Mouse (Mus musculus) midbrain, postnatal 0 days (tissue): ENCODE data around the gene Smpd2. TPM values are rescaled to one million over a fixed set of nuclear protein-coding genes. Genes with fewer than 3 reads are reported as not detected.

ENCODE experiments used
- ATAC-seq: fragments of 200-750 bp; cut with Nextera tagmentation; 2 replicates; pipeline ENCODE4 v1.8.0; 2017; ENCODE audit warnings: moderate number of reproducible peaks, mild to moderate bottlenecking, moderate TSS enrichment, moderate library complexity; ENCODE audit not compliant: low FRiP score
- DNase-seq: peaks from one replicate; pipeline ENCODE4 v3.0.0-alpha.2; 2015; ENCODE audit warnings: low spot score
- H3K27ac ChIP-seq: fragments of 300-500 bp; sonication (generic); 2 replicates; pipeline ENCODE4 v1.5.1; 2014; ENCODE audit warnings: low read depth, mild to moderate bottlenecking, low read length, mixed read lengths
- H3K27me3 ChIP-seq: fragments of 300-500 bp; sonication (generic); 2 replicates; pipeline ENCODE4 v1.6.1; 2014; ENCODE audit warnings: low read length, control low read depth, mixed read lengths; ENCODE audit not compliant: insufficient read depth
- H3K36me3 ChIP-seq: fragments of 300-500 bp; sonication (generic); 2 replicates; pipeline ENCODE4 v1.6.1; 2014; ENCODE audit warnings: low read length, control low read depth, mixed read lengths; ENCODE audit not compliant: insufficient read depth
- H3K4me1 ChIP-seq: fragments of 300-500 bp; sonication (generic); 2 replicates; pipeline ENCODE4 v1.6.1; 2014; ENCODE audit warnings: mild to moderate bottlenecking, control low read depth, antibody characterized with exemption, low read length, mixed read lengths; ENCODE audit not compliant: insufficient read depth
- H3K4me2 ChIP-seq: fragments of 300-500 bp; sonication (generic); 2 replicates; pipeline ENCODE4 v1.6.1; 2014; ENCODE audit warnings: low read depth, mild to moderate bottlenecking, low read length, mixed read lengths; ENCODE audit not compliant: poor library complexity, severe bottlenecking
- H3K4me3 ChIP-seq: fragments of 300-500 bp; sonication (generic); 2 replicates; pipeline ENCODE4 v1.5.1; 2014; ENCODE audit warnings: low read depth, mild to moderate bottlenecking, low read length, moderate library complexity
- H3K9ac ChIP-seq: fragments of 300-500 bp; sonication (generic); replicated peaks from 2 replicates; pipeline ENCODE4 v1.6.1; 2014; ENCODE audit warnings: mild to moderate bottlenecking, low read length, moderate library complexity, mixed read lengths; ENCODE audit not compliant: poor library complexity, severe bottlenecking
- H3K9me3 ChIP-seq: fragments of 300-500 bp; sonication (generic); 2 replicates; pipeline ENCODE4 v1.6.1; 2016; ENCODE audit warnings: low read length, control low read depth
- CTCF ChIP-seq: IDR thresholded peaks from 2 replicates; pipeline ENCODE4 v1.5.1; 2016; ENCODE audit warnings: antibody characterized with exemption, mild to moderate bottlenecking
- WGBS: fragments of 180-500 bp; shearing (Covaris S2); extraction: QIAGEN DNeasy Blood & Tissue Kit; methylation state at CpG from one replicate; pipeline ENCODE4 v1.1.7; 2014; 5-methylcytosine and 5-hydroxymethylcytosine counted together
- polyA plus RNA-seq: library from polyadenylated mRNA; unstranded; fragments of >200 nt; fragmentation: Nextera tagmentation; extraction: Ambion mirVana; gene quantifications from 2 replicates; pipeline ENCODE4 v1.2.1, GENCODE M21; 2015
- total RNA-seq: library from RNA; depleted of rRNA; stranded (reverse); fragments of >200 nt; gene quantifications from 2 replicates; pipeline ENCODE4 v1.2.3, GENCODE M21; 2014

Smpd2 gene
- total and polyA plus RNA-seq, 2 experiments from 2014 or later = 36.9 to 44.0 TPM

GRCm38 (mm10) chr10:41485778-41486177, 4.4 kb downstream of the Smpd2 start:
- Histone ChIP-seq H3K4me3 (no peak overlapping the region), H3K27ac (no peak overlapping the region), H3K9me3 (no peaks in the 10 kb centered on the region), H3K4me1 (no peaks in the 10 kb centered on the region; the same call in none of the 2 replicates), H3K27me3 (no peaks in the 10 kb centered on the region), H3K4me2 (no peak overlapping the region), H3K36me3 (peaks cover 19% of the 10 kb centered on the region; the same call in 1 of the 2 replicates), H3K9ac (no peak overlapping the region)
- TF ChIP-seq CTCF = no peak
- no peak for DNase-seq
- ATAC-seq = no peak
- WGBS = 91% methylated on average over 16 of the region's 16 CpGs

GRCm38 (mm10) chr10:41482446-41482845, 7.7 kb downstream of the Smpd2 start:
- DNase-seq = peak; percentile 41
- no peak for TF ChIP-seq CTCF
- H3K36me3 ChIP-seq = peaks cover 19% of the 10 kb centered on the region; the same call in 1 of the 2 replicates
- 82% methylated on average over 7 of the region's 7 CpGs for WGBS
- H3K9ac ChIP-seq = no peak overlapping the region
- no peak overlapping the region for H3K4me3 ChIP-seq
- no peaks in the 10 kb centered on the region for H3K9me3 ChIP-seq
- no peak overlapping the region for H3K27ac ChIP-seq
- no peaks in the 10 kb centered on the region for H3K27me3 ChIP-seq
- H3K4me1 ChIP-seq = no peaks in the 10 kb centered on the region
- no peak overlapping the region for H3K4me2 ChIP-seq
- ATAC-seq = no peak

- H3K36me3 ChIP-seq = peaks cover 13% of the 10 kb centered on the region; the same call in 1 of the 2 replicates
- H3K4me1 ChIP-seq = no peaks in the 10 kb centered on the region
- no peaks in the 10 kb centered on the region for H3K27me3 ChIP-seq
- ATAC-seq (no peak), DNase-seq (no peak)
- H3K9me3 ChIP-seq = no peaks in the 10 kb centered on the region
- no peak overlapping the region for H3K27ac ChIP-seq
- H3K4me2 ChIP-seq = no peak overlapping the region
- H3K9ac ChIP-seq = no peak overlapping the region
- WGBS = 76% methylated on average over 33 of the region's 33 CpGs
- TF ChIP-seq CTCF = no peak
- H3K4me3 ChIP-seq = no peak overlapping the region
Observed at GRCm38 (mm10) chr10:41480938-41481880, 9.0 kb downstream of the Smpd2 start.

- H3K4me1 ChIP-seq = no peaks in the 10 kb centered on the region
- H3K9ac ChIP-seq = no peak overlapping the region
- ATAC-seq (no peak), DNase-seq (no peak)
- no peak overlapping the region for H3K4me3 ChIP-seq
- peaks cover 6% of the 10 kb centered on the region; the same call in 1 of the 2 replicates for H3K36me3 ChIP-seq
- no peak overlapping the region for H3K27ac ChIP-seq
- no peak for TF ChIP-seq CTCF
- WGBS = 97% methylated on average over 3 of the region's 3 CpGs
- no peaks in the 10 kb centered on the region for H3K27me3 ChIP-seq
- no peaks in the 10 kb centered on the region for H3K9me3 ChIP-seq
- no peak overlapping the region for H3K4me2 ChIP-seq
Observed at GRCm38 (mm10) chr10:41479961-41480360, 10.2 kb downstream of the Smpd2 start.

GRCm38 (mm10) chr10:41477278-41478181, 12.6 kb downstream of the Smpd2 start:
- peak overlapping the region; percentile 48 for H3K4me3 ChIP-seq
- no peaks in the 10 kb centered on the region for H3K36me3 ChIP-seq
- no peaks in the 10 kb centered on the region for H3K9me3 ChIP-seq
- no peaks in the 10 kb centered on the region for H3K4me1 ChIP-seq
- no peak for TF ChIP-seq CTCF
- H3K9ac ChIP-seq = peak overlapping the region; percentile 70
- peak; percentile 64 for ATAC-seq
- peak overlapping the region; percentile 75 for H3K27ac ChIP-seq
- peak; percentile 79 for DNase-seq
- WGBS = 5% methylated on average over 20 of the region's 20 CpGs
- peak overlapping the region; percentile 94 for H3K4me2 ChIP-seq
- no peaks in the 10 kb centered on the region for H3K27me3 ChIP-seq
